Mouse (Mus musculus): ENCODE data around the gene Gm42878. TPM values are rescaled to one million over a fixed set of nuclear protein-coding genes. Genes with fewer than 3 reads are reported as not detected.
A peak's percentile ranks its signal among the peaks of the same experiment; 100 is the strongest.
"Not testable (repeated sequence)": the region's sequence is repeated elsewhere in the genome, so short reads cannot be mapped to it uniquely, and the experiment has no call there.

The Gm42878 gene
- total RNA-seq, 2 experiments from 2014 or later = not detected

GRCm38 (mm10) chr5:121569881-121570420 lies 24.7 kb upstream of the Gm42878 start:
- no peak for DNase-seq (ENCODE audit: low spot score in 2 of 2)
- intact Hi-C loops (cut with DNase I) = loop anchor here (5.0 kb wide), 1 partner anchor 32 kb away; no protein-coding TSS in a partner anchor

DNA sequence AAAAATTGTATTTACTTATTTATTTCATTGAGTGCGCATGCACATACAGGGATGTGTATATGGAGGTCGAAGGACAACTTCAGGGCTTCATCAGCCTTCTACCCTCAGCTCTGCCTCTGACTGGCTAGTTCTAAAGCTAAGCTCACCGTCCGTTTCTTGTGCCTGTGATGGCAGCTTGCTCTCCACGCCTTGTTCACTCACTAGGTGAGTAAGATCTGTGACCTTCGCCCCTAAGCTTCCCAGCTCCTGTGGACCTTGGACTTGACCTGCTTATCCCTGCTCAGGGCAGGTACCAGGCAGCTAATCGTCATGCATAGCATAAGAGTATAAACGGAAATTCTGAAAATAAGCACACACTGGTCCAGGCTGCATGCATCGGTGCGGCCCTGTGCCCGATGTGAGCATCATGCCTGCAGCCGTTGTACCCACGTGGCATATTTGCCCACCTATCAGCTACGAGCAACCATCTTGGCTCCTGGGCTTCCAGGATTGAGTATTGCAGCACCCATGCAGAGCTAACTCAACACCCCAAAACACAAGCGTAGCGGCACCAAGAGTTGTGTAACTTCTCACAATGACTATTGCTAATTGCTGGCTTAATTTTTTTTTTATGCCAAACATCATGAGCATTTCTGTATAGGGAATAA lies 20.9 kb upstream of the Gm42878 start:
- no peak for DNase-seq (ENCODE audit: low spot score in 2 of 2)
- intact Hi-C loops (cut with DNase I) = loop anchor here (5.0 kb wide), 1 partner anchor 36 kb away; no protein-coding TSS in a partner anchor

DNA sequence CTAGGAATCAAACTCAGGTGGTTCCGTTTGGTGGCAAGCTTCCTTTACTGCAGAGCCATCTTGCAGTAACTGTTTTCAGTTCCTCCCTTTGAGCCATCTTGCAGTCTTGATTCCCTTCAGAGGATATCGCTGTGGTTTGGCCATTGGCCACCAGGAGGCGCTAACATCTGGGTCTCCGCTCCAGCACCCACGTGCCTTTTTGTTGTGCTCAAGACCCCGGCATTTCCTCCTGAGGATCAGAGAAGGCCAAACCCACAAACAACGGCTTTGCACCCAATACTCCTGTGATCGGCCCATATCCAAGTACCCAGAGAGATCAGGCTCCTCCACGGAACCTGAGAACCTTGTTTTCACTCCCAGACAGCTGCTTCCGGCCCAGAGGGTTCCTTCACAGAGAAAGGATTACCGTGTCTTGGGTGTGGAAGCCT lies 19.2 kb upstream of the Gm42878 start:
- intact Hi-C loops (cut with DNase I) = no loop called here

GRCm38 (mm10) chr5:121562436-121562835 lies 17.2 kb upstream of the Gm42878 start:
- intact Hi-C loops (cut with DNase I) = no loop called here
- DNase-seq (ENCODE audit: low spot score in 2 of 2) = no peak

More for the DNA sequence above, 19.2 kb upstream of the Gm42878 start:
- peak; percentile 73 to 84 for DNase-seq (ENCODE audit: low spot score in 2 of 2)

DNA sequence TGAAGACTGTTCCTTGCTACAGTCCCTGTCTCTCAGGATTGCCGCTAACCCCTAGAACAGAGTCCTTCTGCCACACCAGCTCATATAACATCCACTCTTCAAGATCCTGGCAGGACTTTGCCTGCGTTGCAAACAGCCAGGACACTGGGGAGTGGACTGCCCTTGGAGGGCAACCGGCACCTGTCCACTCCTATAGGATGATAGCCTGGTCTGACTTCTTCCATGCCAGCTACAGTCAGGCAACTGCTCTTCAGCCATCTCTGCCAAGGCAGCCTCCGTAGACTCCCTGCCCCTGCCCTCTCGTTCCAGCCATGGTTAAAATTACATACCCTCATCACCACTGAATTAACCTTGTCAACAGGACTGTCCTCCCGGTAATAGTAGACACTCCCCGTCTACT lies 3.9 kb upstream of the Gm42878 start:
- DNase-seq (ENCODE audit: low spot score in 2 of 2) = no peak
- intact Hi-C loops (cut with DNase I) = loop anchor here (5.0 kb wide), 1 partner anchor 43 kb away; the partner anchor contains the start of gene Aldh2

DNA sequence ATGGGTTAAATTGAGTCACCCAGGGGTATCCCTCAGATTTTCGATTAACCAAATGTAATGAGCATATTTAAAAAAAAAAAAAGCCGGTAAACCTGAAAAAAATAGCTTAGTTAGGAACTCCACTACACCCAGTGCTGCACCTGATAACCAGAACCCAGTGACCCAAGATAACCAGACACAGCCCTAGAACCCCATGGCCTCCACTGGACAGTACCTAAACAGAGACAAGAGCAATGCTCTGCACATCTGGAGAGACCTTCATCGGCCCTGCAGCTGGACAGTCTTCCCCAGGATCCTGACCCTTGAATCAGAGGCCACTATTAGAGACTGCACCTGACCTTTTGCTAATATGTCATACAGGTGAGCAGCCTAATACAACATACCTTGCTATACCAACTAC lies 1.8 kb upstream of the Gm42878 start:
- intact Hi-C loops (cut with DNase I) = loop anchor here (2.0 to 5.0 kb wide), 2 partner anchors 45 to 58 kb away; partner anchors contain the start of gene Aldh2
- no peak for DNase-seq (ENCODE audit: low spot score in 2 of 2)

DNA sequence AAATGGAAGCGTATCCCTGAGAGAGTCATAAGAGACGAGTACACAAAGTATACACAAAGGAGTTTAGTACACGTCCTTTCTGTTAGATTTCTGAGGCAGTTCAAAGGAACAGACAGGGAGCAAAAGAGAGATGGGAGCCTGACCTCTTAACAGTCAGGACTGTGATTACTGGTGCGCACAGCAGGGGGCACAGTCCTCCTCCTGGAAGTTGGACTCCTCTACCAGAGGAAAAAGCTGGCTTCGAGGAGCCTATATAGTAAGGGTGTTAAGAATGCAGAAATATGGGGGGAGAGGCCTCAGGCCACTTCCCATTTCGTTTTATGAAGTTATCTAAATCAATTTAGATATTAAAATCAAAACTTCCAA lies 1.2 kb upstream of the Gm42878 start:
- peak; percentile 25 to 29 for DNase-seq (ENCODE audit: low spot score in 2 of 2)
- intact Hi-C loops (cut with DNase I) = loop anchor here (2.0 to 5.0 kb wide), 2 partner anchors 46 to 58 kb away; partner anchors contain the start of gene Aldh2

DNA sequence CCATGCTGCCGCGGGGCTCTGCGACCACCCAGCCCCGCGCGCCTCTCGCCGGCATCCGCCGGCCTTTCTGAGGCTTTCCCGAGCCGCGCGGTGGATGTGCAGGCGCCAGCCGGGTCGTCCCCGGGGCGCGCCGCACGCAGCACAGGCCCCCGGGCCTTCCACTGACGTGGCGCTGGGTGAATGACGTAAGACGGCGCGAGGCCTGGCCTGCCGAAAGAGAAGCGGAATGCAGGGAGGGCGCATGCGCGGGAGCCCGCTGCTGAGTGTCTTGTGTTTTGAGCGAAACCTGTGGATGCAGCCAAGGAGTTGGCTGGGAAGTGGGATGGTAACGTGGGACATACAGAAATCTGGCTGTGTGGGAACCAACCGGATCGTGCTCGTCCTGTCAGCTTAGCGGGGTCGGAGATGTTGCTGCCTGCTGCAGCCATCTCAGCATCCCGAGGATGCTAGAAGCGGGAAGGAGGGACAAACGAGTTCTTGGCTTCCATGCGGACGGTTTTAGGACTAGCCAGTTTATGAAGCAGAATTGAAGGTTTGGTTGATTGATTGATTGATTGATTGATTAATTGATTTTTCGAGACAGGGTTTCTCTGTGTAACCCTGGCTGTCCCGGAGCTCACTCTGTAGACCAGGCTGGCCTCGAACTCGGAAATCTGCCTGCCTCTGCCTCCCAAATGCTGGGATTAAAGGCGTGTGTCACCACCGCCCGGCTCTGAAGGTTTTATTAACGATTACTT lies 679 bp upstream of the Gm42878 start, which contains the start of gene Mapkapk5:
TSS of gene Mapkapk5 (minus strand) at position 113 of the 737 bp plus-strand sequence.
- DNase-seq (ENCODE audit: low spot score in 2 of 2) = peak; percentile 98 to 99
- intact Hi-C loops (cut with DNase I) = loop anchor here (2.0 to 5.0 kb wide), 2 partner anchors 46 to 59 kb away; partner anchors contain the start of gene Aldh2

- intact Hi-C loops (cut with DNase I) = no loop called here
- DNase-seq (ENCODE audit: low spot score in 2 of 2) = no peak
Measured at GRCm38 (mm10) chr5:121543370-121543769, 1.9 kb downstream of the Gm42878 start.

DNA sequence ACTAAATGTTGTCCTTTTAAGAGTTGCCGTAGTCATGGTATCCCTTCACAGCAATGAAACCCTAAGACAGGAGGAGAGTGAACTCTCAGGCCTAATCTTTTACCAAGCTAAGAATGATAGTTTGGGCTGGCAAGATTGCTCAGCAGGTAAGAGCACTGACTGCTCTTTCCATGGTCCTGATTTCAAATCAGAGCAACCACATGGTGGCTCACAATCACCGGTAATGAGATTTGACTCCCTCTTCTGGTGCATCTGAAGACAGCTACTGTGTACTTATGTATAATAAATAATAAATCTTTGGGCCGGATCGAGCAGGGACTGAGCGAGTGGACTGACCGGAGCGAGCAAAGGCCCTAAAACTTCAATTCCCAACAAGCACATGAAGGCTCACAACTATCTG lies 4.0 kb downstream of the Gm42878 start:
- intact Hi-C loops (cut with DNase I) = no loop called here
- no peak for DNase-seq (ENCODE audit: low spot score in 2 of 2)

DNA sequence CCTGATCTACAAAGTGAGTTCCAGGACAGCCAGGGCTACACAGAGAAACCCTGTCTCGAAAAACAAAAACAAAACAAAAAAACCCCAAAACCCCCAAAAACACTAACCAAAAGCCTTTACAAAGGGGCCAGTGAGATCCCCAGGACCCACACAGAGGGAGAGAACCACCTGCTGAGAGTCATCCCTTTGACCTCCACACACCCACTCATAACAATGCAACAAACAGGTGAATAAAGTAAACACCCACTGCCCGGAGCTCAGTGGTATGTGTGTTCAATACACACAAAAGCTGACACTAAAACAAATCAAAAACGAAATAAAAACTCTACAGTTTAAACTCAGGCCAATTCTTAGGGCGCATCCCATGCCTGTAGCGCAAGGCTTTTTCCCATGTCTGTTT lies 5.2 kb downstream of the Gm42878 start:
- no peak for DNase-seq (ENCODE audit: low spot score in 2 of 2)
- intact Hi-C loops (cut with DNase I) = no loop called here

DNA sequence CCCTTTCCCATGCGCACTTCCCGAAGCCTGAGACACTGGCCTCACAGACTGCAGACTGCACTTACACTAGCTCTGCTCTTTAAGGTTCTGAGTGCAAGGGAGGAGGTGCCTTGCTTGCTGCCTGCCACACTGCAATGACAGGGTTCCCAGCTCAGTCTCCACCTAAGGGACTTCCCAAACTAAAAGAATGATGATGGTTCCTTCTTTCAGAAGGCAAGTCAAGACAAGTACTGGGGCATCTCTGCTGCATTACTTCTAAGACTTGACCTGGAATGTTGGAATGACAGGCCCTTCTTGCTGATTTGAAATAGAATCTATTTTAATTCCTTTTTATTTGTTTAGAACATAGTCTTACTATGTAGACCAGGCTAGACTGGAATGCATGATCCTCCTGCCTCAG lies 7.7 kb downstream of the Gm42878 start:
- intact Hi-C loops (cut with DNase I) = no loop called here
- no peak for DNase-seq (ENCODE audit: low spot score in 2 of 2)

DNA sequence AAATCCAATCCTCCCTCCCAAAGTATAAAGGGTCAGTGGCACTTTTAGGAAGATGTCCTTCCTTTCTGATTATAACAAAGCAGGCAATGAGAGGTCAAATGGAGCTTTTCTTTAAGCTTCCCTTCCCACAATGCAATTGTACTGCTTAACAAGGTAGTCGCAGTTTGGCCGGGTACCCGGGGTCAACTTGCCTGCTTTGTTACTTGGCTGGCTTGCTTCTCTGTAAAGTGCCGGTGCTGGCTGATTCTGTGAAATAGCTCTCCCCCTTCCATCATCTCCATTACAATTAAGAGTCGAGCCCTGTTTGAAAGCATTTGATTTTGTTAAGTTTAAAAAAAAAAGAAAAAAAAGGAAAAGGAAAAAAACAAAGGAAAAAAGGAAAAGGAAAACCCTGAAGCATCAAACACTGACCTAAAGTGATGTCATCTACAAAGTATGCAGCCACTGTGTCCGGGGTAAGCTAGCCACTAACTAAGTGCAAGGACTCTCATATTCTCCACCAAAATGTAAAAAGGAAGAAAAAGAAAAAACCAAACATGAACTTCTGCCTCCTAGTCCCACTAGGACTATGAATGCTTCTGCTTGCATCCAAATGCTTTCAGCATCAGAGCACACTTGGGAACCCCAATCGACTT lies 8.2 kb downstream of the Gm42878 start:
- intact Hi-C loops (cut with DNase I) = no loop called here
- no peak for DNase-seq (ENCODE audit: low spot score in 2 of 2)

DNA sequence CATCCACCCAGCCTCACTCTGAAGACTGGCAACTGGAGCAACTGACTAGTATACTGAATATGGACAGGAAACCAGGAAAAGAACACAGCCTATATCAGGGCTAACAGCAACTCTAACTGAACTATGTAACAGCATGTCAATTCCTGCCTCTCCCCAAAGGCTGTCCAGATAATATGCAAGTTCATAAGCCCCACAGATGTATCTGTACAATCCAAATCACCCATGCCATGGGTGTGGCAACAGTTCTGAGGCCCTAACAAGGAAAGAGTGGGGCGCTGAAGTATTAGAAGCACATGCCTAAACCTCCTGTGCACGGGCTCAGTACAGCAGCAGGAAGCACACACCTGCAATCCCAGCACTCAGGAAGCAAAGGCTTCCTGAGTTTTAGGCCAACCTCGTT lies 10.2 kb downstream of the Gm42878 start:
- intact Hi-C loops (cut with DNase I) = no loop called here
- no peak for DNase-seq (ENCODE audit: low spot score in 2 of 2)

DNA sequence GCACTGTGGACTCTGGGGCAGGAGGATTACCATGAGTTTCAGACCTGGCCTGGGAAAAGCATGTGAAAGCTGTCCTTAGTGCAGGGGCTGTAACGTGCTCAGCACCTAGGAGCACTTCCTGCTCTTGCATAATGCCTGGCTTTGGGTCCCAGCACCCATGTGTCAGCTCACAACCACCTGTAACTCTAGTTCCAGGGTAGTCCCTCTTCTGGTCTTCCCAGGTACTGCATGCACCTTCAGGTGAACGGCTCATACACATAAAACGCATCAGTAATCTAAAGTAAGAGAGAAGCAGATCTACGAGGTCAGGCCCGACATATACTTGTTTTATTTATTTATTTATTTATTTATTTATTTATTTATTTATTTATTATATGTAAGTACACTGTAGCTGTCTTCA lies 10.8 kb downstream of the Gm42878 start:
- intact Hi-C loops (cut with DNase I) = no loop called here
- DNase-seq (ENCODE audit: low spot score in 2 of 2) = no peak

DNA sequence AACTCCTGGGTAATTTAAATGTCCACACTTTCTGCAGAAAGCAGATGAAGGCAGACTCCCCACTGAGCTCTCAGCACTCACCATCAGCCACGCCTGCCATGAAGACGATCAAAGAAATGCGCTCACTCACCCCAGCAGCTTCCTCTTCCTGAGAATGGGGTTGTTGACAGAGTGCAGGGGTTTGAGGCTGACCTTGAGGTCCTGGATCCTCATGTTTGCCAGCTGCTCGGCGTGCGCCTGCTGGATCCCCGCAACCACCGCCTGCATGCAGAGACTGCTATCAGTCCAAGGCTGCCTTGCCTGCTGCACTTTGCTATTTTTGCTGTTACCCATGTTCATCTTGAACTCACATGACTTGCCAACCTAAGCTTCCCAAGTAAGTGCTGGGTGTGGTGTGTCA lies 18.3 kb downstream of the Gm42878 start:
- intact Hi-C loops (cut with DNase I) = no loop called here
- DNase-seq (ENCODE audit: low spot score in 2 of 2) = no peak

GRCm38 (mm10) chr5:121526526-121526925 lies 18.8 kb downstream of the Gm42878 start:
- intact Hi-C loops (cut with DNase I) = no loop called here
- DNase-seq (ENCODE audit: low spot score in 2 of 2) = no peak

DNA sequence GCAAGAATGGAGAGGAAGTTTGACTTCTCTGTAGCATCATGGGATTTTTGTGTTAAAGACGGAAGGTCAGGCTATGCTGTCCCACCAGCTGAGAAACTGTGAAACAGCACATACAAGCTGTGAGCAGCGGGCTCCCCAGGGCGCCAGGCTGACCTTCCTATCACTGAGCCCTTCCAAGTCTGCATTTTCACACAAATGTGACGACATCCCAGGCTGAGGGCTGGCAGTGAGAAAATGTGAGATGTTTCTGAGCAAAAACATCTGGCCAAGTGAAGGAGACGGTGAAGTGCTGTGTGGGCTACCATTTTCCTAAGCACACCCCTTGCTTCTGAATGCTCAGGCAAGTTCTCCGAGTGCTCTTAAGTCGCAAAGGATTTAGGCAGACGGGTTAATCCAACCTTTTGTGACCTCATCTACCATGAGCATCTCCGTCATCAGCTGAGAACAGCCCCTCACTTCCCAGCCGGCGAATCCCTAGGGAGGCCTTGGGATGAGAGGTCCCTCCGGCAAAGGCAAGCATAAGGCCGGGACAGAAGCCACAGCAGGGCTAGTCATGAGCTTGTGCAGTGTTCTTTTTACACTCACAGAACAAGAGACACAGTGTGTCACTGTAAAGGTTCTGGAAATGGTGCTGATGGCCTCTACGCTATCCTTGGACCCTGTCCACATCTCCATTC lies 19.4 kb downstream of the Gm42878 start:
- intact Hi-C loops (cut with DNase I) = no loop called here
- DNase-seq (ENCODE audit: low spot score in 2 of 2) = no peak

DNA sequence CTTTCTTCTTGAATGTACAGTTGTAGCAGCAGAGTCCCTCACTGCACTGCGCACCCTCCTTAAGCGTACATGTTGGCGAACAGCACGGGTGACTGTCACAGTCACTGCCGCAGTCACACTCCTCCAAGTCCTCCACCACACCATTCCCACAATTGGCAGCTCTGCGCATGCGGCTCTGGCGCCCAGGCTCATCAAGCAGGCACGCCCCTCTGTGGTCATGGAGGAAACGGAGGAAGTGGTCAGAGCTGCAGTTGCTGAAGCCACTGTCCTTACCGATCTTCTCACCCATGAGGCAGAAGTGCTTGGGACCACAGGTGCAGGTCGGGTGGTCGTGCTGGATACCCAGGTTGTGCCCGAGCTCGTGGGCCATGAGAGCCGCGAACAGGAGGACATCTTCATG lies 25.5 kb downstream of the Gm42878 start:
- intact Hi-C loops (cut with DNase I); DNase-seq (ENCODE audit: low spot score in 2 of 2): not testable (repeated sequence)

GRCm38 (mm10) chr5:121518983-121519382 lies 26.3 kb downstream of the Gm42878 start:
- DNase-seq (ENCODE audit: low spot score in 2 of 2) = no peak
- intact Hi-C loops (cut with DNase I) = no loop called here

Data from left cerebral cortex, postnatal 36 days (tissue).